Mouse (Mus musculus): ENCODE results near the gene Olfr1135.

The Olfr1135 gene

DNA sequence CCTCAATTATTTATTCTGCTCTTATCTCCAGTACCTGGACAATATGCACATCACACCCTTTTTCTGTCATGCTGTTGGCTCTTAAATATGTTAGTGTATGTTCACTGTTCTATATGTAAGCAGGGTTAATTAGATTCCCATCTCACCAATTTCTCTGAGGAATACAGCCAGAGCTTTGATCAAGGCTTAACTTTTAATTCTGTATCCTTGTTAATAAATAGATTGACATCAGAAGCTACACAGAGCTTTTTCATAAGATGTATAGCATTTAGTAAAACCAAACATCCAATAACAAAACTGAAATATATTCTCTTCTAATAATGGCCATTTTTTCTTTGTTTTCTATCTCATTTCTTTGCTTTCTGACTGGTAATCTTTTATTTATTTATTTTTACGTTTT, at the start of gene Olfr1135:
TSS of gene Olfr1135 (minus strand) at position 101 of the 400 bp plus-strand sequence.
- in situ Hi-C loops (cut with MboI), result no loop called here

DNA sequence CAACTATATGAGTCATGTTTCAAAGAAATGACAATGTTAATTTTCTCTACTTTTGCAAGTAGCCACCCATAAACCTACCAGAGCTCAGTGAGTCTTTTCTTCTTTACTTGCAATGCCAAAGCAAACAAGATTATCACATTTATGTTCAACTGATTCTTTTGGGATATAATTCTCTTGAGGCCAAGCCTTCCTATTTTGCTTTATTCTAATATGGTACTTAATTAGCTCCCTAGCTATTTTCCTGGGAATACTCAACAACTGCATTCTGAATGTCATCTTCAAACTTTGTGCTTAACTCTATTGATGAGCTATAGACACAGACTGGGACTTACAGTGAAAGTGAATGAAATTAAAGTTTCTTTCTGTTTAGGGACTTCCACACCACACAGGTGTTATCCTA, 39.6 kb upstream of the Olfr1135 start, which contains the start of gene Olfr1137:
TSS of gene Olfr1137 (minus strand) at position 101 of the 400 bp plus-strand sequence.
- in situ Hi-C loops (cut with MboI), result no loop called here

DNA sequence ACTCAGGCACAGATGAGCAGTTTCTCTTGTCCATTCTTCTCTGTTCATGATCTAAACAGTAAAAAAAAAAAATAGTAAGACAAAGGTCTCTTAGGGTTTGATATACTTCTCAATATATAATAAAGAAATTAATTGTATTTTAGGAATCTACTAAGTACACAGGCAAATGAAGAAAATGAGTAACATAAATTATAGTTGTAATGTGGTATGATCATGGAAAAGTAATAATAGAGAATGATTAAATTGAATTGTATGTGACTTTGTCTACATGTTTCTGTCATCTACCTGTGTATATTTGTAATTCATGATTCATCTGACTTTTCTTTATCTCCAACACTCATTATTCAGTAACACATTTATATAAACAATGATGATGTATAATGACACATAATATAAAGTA, 20.4 kb upstream of the Olfr1135 start, which contains the start of gene Olfr1136:
TSS of gene Olfr1136 (minus strand) at position 101 of the 400 bp plus-strand sequence.
- in situ Hi-C loops (cut with MboI), result no loop called here

DNA sequence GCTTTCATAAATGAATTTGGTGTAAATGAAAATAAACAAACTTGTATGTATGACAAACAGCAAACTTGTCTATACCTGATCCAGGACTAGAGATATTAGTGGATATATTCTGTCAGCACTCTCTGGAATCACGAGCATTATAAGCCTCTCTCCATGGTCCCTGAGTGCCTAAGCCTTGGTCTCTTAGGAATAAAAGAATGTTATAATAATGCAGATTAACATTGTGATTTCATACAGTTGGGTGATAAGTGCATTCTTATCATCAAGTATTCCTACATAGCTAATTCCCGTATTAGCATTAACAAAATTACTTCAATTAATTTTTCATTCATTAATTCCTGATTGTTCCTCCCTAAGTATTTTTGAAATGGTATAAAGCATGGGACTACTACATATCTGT, 15.1 kb downstream of the Olfr1135 start, which contains the start of gene Olfr1134:
TSS of gene Olfr1134 (minus strand) at position 101 of the 400 bp plus-strand sequence.
- in situ Hi-C loops (cut with MboI), result no loop called here

DNA sequence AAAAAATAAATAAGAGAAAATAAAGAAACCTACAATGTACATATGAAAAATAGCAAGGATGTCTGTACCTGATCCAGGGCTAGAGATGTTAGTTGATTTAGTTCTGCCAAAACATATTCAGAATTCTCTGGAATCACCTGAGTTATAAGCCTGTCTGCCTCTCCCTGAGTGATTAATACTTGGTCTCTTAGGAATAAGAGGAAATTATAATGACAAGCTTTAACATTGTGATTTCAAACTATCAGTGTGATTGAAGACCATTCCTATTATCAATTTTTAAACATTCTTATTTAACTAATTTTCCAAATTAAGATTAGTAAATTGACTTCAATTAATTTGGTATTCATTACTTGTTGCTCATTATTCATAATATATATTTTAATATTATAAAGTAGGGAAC, 26.2 kb downstream of the Olfr1135 start, which contains the start of gene Olfr1133:
TSS of gene Olfr1133 (minus strand) at position 101 of the 400 bp plus-strand sequence.
- in situ Hi-C loops (cut with MboI), result no loop called here

DNA sequence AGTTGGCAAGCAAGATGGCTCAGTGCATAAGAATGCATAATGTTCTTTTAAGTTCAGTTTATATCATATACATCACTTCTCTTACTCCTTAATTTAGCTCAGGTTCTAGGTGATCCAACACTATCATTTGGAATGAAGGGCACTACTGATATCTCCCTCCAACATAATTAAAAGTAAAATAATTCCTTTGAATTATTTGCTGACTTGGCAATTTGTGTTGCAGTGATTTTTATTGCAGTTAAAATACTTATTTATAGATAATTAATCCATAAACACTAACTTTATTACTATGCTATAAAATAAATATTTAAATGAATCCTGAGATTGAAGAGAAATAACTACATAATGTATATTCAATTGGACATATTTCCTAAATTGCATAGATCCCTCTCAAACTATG, 31.0 kb downstream of the Olfr1135 start:
- in situ Hi-C loops (cut with MboI), result no loop called here

DNA sequence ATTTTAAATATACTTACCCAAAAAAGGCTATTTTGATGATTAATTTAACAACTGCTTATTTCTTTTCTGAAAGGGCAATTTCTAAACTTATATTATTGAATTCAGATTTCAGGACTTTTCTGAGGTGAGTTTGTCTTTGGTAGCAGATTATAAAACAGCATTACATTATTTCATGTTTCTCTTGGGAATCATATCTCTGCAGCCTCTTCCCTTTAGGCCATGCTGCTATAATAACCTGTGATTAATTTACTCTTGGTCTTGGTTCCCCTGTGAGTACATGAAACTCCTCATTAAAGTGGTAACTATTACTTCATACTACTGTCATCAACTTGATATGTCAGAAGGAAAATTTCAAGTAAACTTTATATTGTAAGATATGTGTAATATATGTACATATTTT, 36.0 kb downstream of the Olfr1135 start, which contains the start of gene Olfr1132:
TSS of gene Olfr1132 (minus strand) at position 101 of the 400 bp plus-strand sequence.
- in situ Hi-C loops (cut with MboI), result no loop called here

GRCm38 (mm10) chr2:87626804-87627203, 46.7 kb downstream of the Olfr1135 start, which contains the start of gene Olfr1131:
Gene Olfr1131, plus strand, starts transcription at chr2:87627104.
- in situ Hi-C loops (cut with MboI), result no loop called here

Measured in mature B cell (primary cell).